Mouse (Mus musculus): Measurements from ENCODE around the gene 6030452D12Rik. TPM values are rescaled to one million over a fixed set of nuclear protein-coding genes. Genes with fewer than 3 reads are reported as not detected.

Gene 6030452D12Rik
- polyA plus RNA-seq, 1 experiment from 2014 or later, result not detected

DNA sequence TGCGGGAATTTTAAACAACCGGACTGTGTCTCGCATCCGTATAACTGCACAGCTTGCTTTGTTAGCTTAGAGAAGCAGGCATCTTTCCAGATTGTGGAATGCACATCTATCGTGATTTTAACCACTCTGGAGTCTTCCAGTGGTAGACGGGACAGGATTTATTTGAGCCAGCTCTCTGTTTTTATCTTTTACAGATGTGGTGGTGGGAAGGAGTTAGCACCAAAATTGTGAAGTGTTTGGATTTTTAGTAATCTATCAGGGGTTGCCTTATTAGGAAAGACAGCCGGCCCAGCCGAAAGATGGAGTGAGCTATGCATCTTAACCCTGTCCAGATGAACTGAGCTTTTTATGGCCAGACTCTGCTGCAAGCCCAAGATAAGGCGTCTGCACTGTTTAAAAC lies 21.5 kb downstream of the 6030452D12Rik start:
- no peak for ATAC-seq (ENCODE audit: low FRiP score, low read depth)
- no peaks in the 10 kb centered on the region for H3K4me1 ChIP-seq
- 68% methylated on average over 9 of the region's 9 CpGs for WGBS

GRCm38 (mm10) chr8:106526725-106527124 lies 26.4 kb downstream of the 6030452D12Rik start:
- H3K27me3 ChIP-seq (replicated peaks), result no peaks in the 10 kb centered on the region
- H3K4me1 ChIP-seq, result no peaks in the 10 kb centered on the region
- ATAC-seq (ENCODE audit: low FRiP score, low read depth), result no peak
- no peak overlapping the region for H3K27ac ChIP-seq
- 64% methylated on average over 6 of the region's 6 CpGs for WGBS
- no peak overlapping the region for H3K9ac ChIP-seq
- H3K4me2 ChIP-seq (replicated peaks), result no peak overlapping the region
- no peak overlapping the region for H3K4me3 ChIP-seq
- H3K36me3 ChIP-seq, result no peaks in the 10 kb centered on the region
- no peaks in the 10 kb centered on the region for H3K9me3 ChIP-seq

More for the DNA sequence above, 21.5 kb downstream of the 6030452D12Rik start:
- no peaks in the 10 kb centered on the region for H3K36me3 ChIP-seq
- no peak overlapping the region for H3K27ac ChIP-seq
- no peak overlapping the region for H3K4me3 ChIP-seq
- H3K27me3 ChIP-seq (replicated peaks), result no peaks in the 10 kb centered on the region
- no peak overlapping the region for H3K4me2 ChIP-seq (replicated peaks)
- H3K9ac ChIP-seq, result no peak overlapping the region
- no peaks in the 10 kb centered on the region for H3K9me3 ChIP-seq

DNA sequence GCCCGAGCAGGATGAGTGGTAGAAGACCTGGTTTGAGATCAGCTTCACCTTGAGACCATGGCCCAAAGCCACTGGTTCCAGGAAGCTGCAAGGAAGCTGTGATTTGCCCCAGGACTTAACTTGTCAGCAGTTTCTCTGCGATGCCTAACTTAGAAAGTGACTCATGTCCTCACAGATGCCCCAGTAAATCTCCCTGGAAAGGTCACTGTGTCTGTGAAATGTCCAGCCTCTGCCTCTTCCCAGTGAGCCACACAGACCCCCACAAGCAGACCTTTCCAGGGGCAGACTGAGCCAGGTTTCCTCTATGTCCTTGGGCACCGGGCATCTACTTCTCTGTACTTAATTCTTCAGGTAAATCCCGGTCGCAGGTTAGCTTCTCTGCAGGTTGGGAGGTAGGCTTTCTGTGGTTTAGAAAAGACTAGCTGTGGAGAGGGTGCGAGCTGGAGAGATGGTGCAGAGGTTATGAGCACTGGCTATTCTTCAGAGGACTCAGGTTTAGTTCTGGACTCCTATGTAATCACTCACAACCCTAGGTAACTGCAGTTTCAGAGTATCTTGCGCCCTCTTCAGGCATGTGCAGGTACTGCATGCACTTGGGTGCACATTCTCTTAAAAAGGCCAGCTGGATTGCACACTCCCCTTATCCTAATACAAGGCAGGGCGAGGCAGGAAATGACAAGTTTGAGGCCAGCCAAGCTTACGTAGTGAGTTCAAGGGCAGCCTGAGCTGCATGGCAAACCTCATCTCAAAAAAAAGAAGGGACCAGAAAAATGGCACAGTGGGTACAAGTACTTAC lies 27.1 kb downstream of the 6030452D12Rik start:
- WGBS, result 88% methylated on average over 9 of the region's 9 CpGs
- Histone ChIP-seq H3K4me1 (no peaks in the 10 kb centered on the region), H3K27ac (no peak overlapping the region), H3K9ac (no peak overlapping the region), H3K4me3 (no peak overlapping the region), H3K27me3 (replicated peaks) (no peaks in the 10 kb centered on the region), H3K9me3 (no peaks in the 10 kb centered on the region), H3K4me2 (replicated peaks) (no peak overlapping the region), H3K36me3 (no peaks in the 10 kb centered on the region)
- ATAC-seq (ENCODE audit: low FRiP score, low read depth), result no peak

DNA sequence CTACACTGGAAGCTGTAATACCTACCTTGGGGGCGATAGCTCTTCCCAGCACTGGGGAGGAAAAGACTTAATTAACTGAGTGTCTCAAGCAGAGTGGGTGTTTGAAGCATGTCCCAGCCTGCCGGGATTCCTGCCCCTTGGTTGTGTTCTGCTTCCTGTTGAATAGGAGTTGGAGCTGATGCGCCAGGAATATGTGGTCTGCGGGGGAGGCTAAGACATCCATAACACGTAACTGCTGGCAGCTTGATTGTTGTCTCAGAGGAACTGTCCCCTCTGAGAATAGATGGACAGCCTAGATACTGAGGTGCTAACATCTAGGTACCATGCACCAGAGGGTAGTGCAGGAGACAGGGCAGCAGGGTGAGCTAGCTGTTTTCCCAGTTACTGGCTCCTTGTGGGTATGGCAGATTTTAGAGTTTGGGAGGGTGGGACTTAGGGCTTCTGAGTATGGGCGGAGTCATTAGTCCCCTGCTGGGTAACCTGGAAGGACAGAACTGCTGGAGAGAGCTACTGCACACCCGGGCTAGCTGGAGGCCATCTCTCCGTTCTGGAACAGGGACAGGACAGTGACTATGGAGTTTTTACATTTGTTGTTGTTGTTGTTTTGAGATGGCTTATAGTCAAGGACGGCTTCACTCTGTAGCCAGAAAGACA lies 28.4 kb downstream of the 6030452D12Rik start:
- 86% methylated on average over 9 of the region's 9 CpGs for WGBS
- no peaks in the 10 kb centered on the region for H3K4me1 ChIP-seq
- H3K27me3 ChIP-seq (replicated peaks), result no peaks in the 10 kb centered on the region
- no peak for ATAC-seq (ENCODE audit: low FRiP score, low read depth)
- H3K9ac ChIP-seq, result no peak overlapping the region
- H3K9me3 ChIP-seq, result no peaks in the 10 kb centered on the region
- no peak overlapping the region for H3K4me2 ChIP-seq (replicated peaks)
- H3K4me3 ChIP-seq, result no peak overlapping the region
- H3K36me3 ChIP-seq, result no peaks in the 10 kb centered on the region
- no peak overlapping the region for H3K27ac ChIP-seq

GRCm38 (mm10) chr8:106529885-106530482 lies 29.7 kb downstream of the 6030452D12Rik start:
- Histone ChIP-seq H3K4me3 (no peak overlapping the region), H3K9me3 (no peaks in the 10 kb centered on the region), H3K27ac (no peak overlapping the region), H3K9ac (no peak overlapping the region), H3K4me1 (no peaks in the 10 kb centered on the region), H3K4me2 (replicated peaks) (no peak overlapping the region), H3K27me3 (replicated peaks) (no peaks in the 10 kb centered on the region), H3K36me3 (no peaks in the 10 kb centered on the region)
- 93% methylated on average over 10 of the region's 10 CpGs for whole genome bisulfite sequencing
- no peak for ATAC-seq (ENCODE audit: low FRiP score, low read depth)

DNA sequence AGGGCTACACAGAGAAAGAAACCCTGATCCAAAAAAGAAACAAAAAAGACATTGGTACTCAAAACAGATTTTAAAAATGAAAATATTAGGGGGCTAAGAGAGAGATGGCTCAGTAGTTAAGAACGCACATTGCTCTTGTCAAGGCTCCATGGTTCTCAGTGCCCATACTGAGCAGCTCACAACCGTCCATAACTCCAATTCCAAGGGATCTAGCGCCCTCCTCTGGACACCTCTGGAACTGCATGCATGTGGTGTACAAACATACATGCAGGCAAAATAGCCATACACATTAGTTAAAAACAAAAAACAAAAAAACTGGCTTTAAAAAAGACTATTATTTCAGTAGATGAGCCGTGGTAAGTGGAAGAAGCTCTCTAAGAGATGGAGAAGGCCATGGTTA lies 30.2 kb downstream of the 6030452D12Rik start:
- Histone ChIP-seq H3K36me3 (no peaks in the 10 kb centered on the region), H3K9ac (no peak overlapping the region), H3K27me3 (replicated peaks) (no peaks in the 10 kb centered on the region), H3K4me1 (no peaks in the 10 kb centered on the region), H3K4me2 (replicated peaks) (no peak overlapping the region), H3K27ac (no peak overlapping the region), H3K9me3 (no peaks in the 10 kb centered on the region), H3K4me3 (no peak overlapping the region)
- ATAC-seq (ENCODE audit: low FRiP score, low read depth), result no peak
- 74% methylated on average over 4 of the region's 4 CpGs for WGBS

- Histone ChIP-seq H3K27ac (no peak overlapping the region), H3K36me3 (no peaks in the 10 kb centered on the region), H3K4me2 (replicated peaks) (no peak overlapping the region), H3K9ac (no peak overlapping the region), H3K27me3 (replicated peaks) (no peaks in the 10 kb centered on the region), H3K4me3 (no peak overlapping the region), H3K9me3 (no peaks in the 10 kb centered on the region), H3K4me1 (no peaks in the 10 kb centered on the region)
- WGBS, result 82% methylated on average over 7 of the region's 7 CpGs
- ATAC-seq (ENCODE audit: low FRiP score, low read depth), result no peak
Observed at GRCm38 (mm10) chr8:106533709-106534108, 33.4 kb downstream of the 6030452D12Rik start.

GRCm38 (mm10) chr8:106534449-106534848 lies 34.1 kb downstream of the 6030452D12Rik start:
- H3K4me1 ChIP-seq, result no peaks in the 10 kb centered on the region

GRCm38 (mm10) chr8:106535448-106535847 lies 35.1 kb downstream of the 6030452D12Rik start:
- no peaks in the 10 kb centered on the region for H3K9me3 ChIP-seq

More at GRCm38 (mm10) chr8:106534449-106534848, 34.1 kb downstream of the 6030452D12Rik start:
- ATAC-seq (ENCODE audit: low FRiP score, low read depth), result no peak
- Histone ChIP-seq H3K9ac (no peak overlapping the region), H3K27me3 (replicated peaks) (no peaks in the 10 kb centered on the region), H3K27ac (no peak overlapping the region), H3K4me3 (no peak overlapping the region), H3K36me3 (no peaks in the 10 kb centered on the region), H3K9me3 (no peaks in the 10 kb centered on the region), H3K4me2 (replicated peaks) (no peak overlapping the region)
- WGBS, result 33% methylated on average over 6 of the region's 6 CpGs

DNA sequence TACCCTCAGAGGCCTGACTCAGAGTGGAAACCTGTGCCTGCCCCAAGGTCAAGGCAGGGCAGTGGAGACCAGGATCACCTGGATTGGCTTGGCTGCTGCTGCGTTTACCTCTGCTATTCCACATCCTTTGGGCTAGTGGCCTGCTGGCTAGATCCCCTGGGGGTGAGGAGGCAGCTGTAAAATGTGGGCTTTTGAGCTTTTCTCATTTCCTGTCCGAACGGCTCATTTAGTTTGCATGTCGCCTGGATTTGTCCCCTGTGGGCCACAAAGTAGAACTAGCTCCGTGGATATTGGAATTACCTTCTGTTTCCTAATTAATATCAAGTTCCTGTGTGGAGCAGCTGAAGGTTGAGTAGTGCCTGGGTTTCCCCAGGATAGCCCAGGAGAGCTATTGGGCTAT lies 38.9 kb downstream of the 6030452D12Rik start:
- Histone ChIP-seq H3K4me1 (no peaks in the 10 kb centered on the region), H3K9me3 (no peaks in the 10 kb centered on the region), H3K27me3 (replicated peaks) (no peaks in the 10 kb centered on the region), H3K4me3 (no peak overlapping the region), H3K4me2 (replicated peaks) (no peak overlapping the region), H3K36me3 (no peaks in the 10 kb centered on the region), H3K27ac (no peak overlapping the region), H3K9ac (no peak overlapping the region)
- ATAC-seq (ENCODE audit: low FRiP score, low read depth), result no peak
- WGBS, result 42% methylated on average over 5 of the region's 5 CpGs

More at GRCm38 (mm10) chr8:106535448-106535847, 35.1 kb downstream of the 6030452D12Rik start:
- WGBS, result 77% methylated on average over 4 of the region's 4 CpGs
- no peak overlapping the region for H3K4me3 ChIP-seq
- no peak overlapping the region for H3K27ac ChIP-seq
- H3K4me1 ChIP-seq, result no peaks in the 10 kb centered on the region
- H3K36me3 ChIP-seq, result no peaks in the 10 kb centered on the region
- no peak for ATAC-seq (ENCODE audit: low FRiP score, low read depth)
- H3K9ac ChIP-seq, result no peak overlapping the region
- H3K27me3 ChIP-seq (replicated peaks), result no peaks in the 10 kb centered on the region
- H3K4me2 ChIP-seq (replicated peaks), result no peak overlapping the region

DNA sequence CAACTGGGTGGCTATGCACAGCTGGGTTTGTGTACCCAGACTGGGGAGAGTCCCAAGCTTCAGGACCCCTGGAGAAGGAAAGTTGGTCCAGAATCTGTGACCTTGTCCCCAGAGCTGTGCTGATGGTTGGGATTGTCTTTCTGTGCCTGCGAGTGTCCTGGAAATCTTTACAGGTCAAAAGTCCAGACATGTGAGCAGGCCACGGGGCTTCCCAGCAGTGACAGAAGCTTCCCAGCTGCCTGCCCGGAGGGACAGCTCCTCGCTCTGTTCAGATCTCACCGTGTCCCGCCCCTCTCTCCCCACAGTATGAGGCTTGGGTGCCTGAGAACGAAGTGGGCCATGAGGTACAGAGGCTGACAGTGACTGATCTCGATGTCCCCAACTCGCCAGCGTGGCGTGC lies 40.7 kb downstream of the 6030452D12Rik start:
- Histone ChIP-seq H3K9ac (no peak overlapping the region), H3K4me1 (no peaks in the 10 kb centered on the region), H3K4me3 (no peak overlapping the region), H3K36me3 (no peaks in the 10 kb centered on the region), H3K27me3 (replicated peaks) (no peaks in the 10 kb centered on the region), H3K27ac (no peak overlapping the region), H3K4me2 (replicated peaks) (no peak overlapping the region), H3K9me3 (no peaks in the 10 kb centered on the region)
- no peak for ATAC-seq (ENCODE audit: low FRiP score, low read depth)
- WGBS, result 88% methylated on average over 11 of the region's 11 CpGs

- ATAC-seq (ENCODE audit: low FRiP score, low read depth), result no peak
- H3K27me3 ChIP-seq (replicated peaks), result no peaks in the 10 kb centered on the region
- H3K9me3 ChIP-seq, result no peaks in the 10 kb centered on the region
- H3K4me3 ChIP-seq, result no peak overlapping the region
- no peaks in the 10 kb centered on the region for H3K36me3 ChIP-seq
- 85% methylated on average over 8 of the region's 8 CpGs for WGBS
- no peak overlapping the region for H3K9ac ChIP-seq
- no peak overlapping the region for H3K4me2 ChIP-seq (replicated peaks)
- no peaks in the 10 kb centered on the region for H3K4me1 ChIP-seq
- no peak overlapping the region for H3K27ac ChIP-seq
Observed at GRCm38 (mm10) chr8:106543043-106543442, 42.7 kb downstream of the 6030452D12Rik start.
